Mouse (Mus musculus): ENCODE measurements around the gene Usp6nl.

The Usp6nl gene

GRCm38 (mm10) chr2:6349256-6350092 is 27.0 kb downstream of the Usp6nl start:
- TF ChIP-seq GATA4 (IDR thresholded peaks at IDR 0.05; ENCODE audit: insufficient replicate concordance, low read length), result no peak

- no peak for TF ChIP-seq GATA4 (IDR thresholded peaks at IDR 0.05; ENCODE audit: insufficient replicate concordance, low read length)
Measured at GRCm38 (mm10) chr2:6350164-6350563, 27.7 kb downstream of the Usp6nl start.

- no peak for TF ChIP-seq GATA4 (IDR thresholded peaks at IDR 0.05; ENCODE audit: insufficient replicate concordance, low read length)
Measured at GRCm38 (mm10) chr2:6350931-6351695, 28.6 kb downstream of the Usp6nl start.

- TF ChIP-seq GATA4 (IDR thresholded peaks at IDR 0.05; ENCODE audit: insufficient replicate concordance, low read length), result no peak
Measured at GRCm38 (mm10) chr2:6352541-6352971, 30.1 kb downstream of the Usp6nl start.

- TF ChIP-seq GATA4 (IDR thresholded peaks at IDR 0.05; ENCODE audit: insufficient replicate concordance, low read length), result no peak
Measured at GRCm38 (mm10) chr2:6353060-6353459, 30.6 kb downstream of the Usp6nl start.

GRCm38 (mm10) chr2:6357306-6357705 is 34.8 kb downstream of the Usp6nl start:
- no peak for TF ChIP-seq GATA4 (IDR thresholded peaks at IDR 0.05; ENCODE audit: insufficient replicate concordance, low read length)

GRCm38 (mm10) chr2:6359645-6360044 is 37.2 kb downstream of the Usp6nl start:
- no peak for TF ChIP-seq GATA4 (IDR thresholded peaks at IDR 0.05; ENCODE audit: insufficient replicate concordance, low read length)

GRCm38 (mm10) chr2:6363126-6363525 is 40.7 kb downstream of the Usp6nl start:
- TF ChIP-seq GATA4 (IDR thresholded peaks at IDR 0.05; ENCODE audit: insufficient replicate concordance, low read length), result no peak

- no peak for TF ChIP-seq GATA4 (IDR thresholded peaks at IDR 0.05; ENCODE audit: insufficient replicate concordance, low read length)
Measured at GRCm38 (mm10) chr2:6363922-6364321, 41.5 kb downstream of the Usp6nl start.

- no peak for TF ChIP-seq GATA4 (IDR thresholded peaks at IDR 0.05; ENCODE audit: insufficient replicate concordance, low read length)
Measured at GRCm38 (mm10) chr2:6366521-6366928, 44.1 kb downstream of the Usp6nl start.

- no peak for TF ChIP-seq GATA4 (IDR thresholded peaks at IDR 0.05; ENCODE audit: insufficient replicate concordance, low read length)
Measured at GRCm38 (mm10) chr2:6366973-6367372, 44.5 kb downstream of the Usp6nl start.

- TF ChIP-seq GATA4 (IDR thresholded peaks at IDR 0.05; ENCODE audit: insufficient replicate concordance, low read length), result no peak
Measured at GRCm38 (mm10) chr2:6367497-6367896, 45.0 kb downstream of the Usp6nl start.

GRCm38 (mm10) chr2:6374216-6374615 is 51.7 kb downstream of the Usp6nl start:
- TF ChIP-seq GATA4 (IDR thresholded peaks at IDR 0.05; ENCODE audit: insufficient replicate concordance, low read length), result no peak

GRCm38 (mm10) chr2:6376071-6376470 is 53.6 kb downstream of the Usp6nl start:
- no peak for TF ChIP-seq GATA4 (IDR thresholded peaks at IDR 0.05; ENCODE audit: insufficient replicate concordance, low read length)

GRCm38 (mm10) chr2:6376941-6377340 is 54.5 kb downstream of the Usp6nl start:
- no peak for TF ChIP-seq GATA4 (IDR thresholded peaks at IDR 0.05; ENCODE audit: insufficient replicate concordance, low read length)

- no peak for TF ChIP-seq GATA4 (IDR thresholded peaks at IDR 0.05; ENCODE audit: insufficient replicate concordance, low read length)
Measured at GRCm38 (mm10) chr2:6378590-6379205, 56.2 kb downstream of the Usp6nl start.
